Mouse (Mus musculus) effector memory CD4-positive, alpha-beta T cell, adult 5 months (primary cell): ENCODE results near the gene Znrd1. TPM values are rescaled to one million over a fixed set of nuclear protein-coding genes. Genes with fewer than 3 reads are reported as not detected.

Experiments used
- polyA plus RNA-seq: library from polyadenylated mRNA; unstranded; fragments of 100-300 nt; shearing (Covaris generic); gene quantifications from one replicate; pipeline ENCODE4 v1.2.1, GENCODE M21; 2017

Znrd1 gene
- polyA plus RNA-seq: 133 TPM

DNA sequence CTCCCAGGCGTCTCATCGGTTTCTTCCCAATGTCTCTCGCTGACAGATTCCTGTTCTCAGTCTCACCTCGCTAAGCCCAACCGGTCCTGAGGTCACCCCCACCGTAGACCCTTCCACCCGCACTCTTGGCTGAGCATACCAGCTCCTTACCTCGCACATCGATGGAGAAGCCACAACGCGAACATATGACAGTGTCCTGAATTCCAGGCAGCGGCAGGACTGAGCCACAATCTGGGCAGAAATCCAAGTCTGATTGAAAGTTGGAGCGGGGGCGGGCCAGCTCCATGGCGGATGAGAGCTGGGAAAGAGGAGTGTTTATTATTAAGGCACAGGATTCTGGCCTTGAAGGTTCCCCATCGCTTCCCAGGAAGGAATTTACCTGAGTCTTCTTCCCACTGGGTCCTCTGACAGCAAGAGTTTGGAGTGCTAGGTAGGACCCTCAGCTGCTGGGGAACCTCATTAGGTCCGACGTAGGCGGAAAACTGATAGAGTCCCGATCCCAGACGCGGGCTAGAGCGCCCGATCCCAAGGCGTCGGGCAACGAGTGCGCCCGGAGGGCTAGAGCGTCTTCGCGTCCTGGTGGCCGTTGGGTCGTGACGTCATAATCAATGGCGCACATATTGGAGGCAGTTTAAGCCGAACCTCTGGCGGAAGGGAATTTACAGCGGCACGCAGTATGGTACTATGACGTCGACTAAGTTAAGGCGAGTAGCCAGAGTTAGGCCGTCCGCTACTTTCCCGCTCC lies at the start of gene Znrd1, which contains the start of gene Znrd1as:
Gene Znrd1 (minus strand): TSS at position 561 of the 745 bp plus-strand sequence.
Gene Znrd1as (plus strand): TSS at position 594 of the 745 bp plus-strand sequence.

DNA sequence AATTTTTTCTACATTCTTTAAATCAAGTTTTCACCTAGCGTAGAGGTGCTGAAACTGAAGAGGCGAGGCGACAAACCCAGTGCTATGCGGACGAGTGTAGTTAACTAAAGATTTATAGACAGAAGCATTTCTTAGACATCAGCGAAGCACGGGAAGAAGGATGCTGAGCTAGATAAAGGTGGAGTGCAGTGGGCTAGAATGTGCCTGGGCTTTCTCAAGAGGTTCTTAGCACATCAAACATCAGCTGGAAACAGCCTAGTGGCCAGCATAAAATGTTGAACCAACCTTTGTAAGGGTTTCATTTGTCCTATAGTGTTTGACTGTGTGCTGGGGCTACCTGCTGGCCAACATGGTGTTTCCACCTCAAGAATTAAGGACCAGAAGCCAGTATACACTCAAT lies 42.5 kb upstream of the Znrd1 start, which contains the start of gene Zfp57:
Gene Zfp57 (plus strand): TSS at position 301 of the 400 bp plus-strand sequence.

DNA sequence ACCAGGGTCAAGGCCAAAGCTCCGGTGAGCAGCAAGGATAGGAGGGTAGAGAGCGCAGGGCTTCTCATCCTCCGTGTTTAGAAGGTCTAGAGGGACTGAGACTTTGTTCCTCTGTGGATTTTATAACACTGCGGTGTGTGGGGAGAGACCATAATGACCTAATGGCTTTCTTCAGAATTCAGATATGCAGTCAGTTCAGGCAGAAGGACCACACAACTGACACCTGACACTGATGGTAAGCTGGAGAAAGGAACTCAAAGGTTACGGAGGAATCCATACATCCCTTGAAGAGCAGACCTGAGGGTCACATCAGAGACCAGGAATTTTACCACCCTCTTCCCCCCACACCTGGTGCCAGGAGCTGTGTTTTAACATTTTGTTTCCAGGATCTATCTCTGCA lies 31.1 kb upstream of the Znrd1 start, which contains the start of gene H2-M5:
Gene H2-M5 (minus strand): TSS at position 101 of the 400 bp plus-strand sequence.

DNA sequence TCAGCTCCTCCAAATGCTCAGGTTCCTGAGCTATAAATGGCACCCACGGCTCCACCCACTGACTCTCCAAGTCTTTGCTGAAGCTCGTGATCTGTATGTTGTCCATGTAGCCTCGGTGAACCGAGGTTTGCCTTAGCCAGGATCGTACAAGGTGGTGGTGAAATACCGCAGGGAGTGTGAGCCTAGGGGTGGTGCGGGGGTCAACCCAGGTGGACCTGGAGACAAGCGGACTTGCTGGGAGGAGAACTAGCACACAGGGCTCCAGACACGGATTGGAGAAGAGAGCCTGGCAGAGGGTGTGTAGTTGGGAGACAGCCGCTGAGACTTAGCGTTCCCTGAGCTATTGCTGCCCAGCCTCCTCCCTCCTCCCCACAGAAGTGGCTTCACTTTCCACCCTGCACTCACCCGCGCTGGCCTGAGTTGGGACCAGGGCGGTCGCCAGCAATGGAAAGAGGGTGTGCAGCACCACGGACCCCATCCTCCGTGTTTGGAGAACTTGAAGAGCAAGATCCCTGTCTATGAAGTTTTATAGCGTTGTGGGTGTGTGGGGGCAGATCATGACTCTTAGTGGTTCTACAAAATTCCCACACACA lies 23.0 kb upstream of the Znrd1 start, which contains the start of gene 2410137M14Rik:
Gene 2410137M14Rik (minus strand): TSS at position 17 of the 593 bp plus-strand sequence.

DNA sequence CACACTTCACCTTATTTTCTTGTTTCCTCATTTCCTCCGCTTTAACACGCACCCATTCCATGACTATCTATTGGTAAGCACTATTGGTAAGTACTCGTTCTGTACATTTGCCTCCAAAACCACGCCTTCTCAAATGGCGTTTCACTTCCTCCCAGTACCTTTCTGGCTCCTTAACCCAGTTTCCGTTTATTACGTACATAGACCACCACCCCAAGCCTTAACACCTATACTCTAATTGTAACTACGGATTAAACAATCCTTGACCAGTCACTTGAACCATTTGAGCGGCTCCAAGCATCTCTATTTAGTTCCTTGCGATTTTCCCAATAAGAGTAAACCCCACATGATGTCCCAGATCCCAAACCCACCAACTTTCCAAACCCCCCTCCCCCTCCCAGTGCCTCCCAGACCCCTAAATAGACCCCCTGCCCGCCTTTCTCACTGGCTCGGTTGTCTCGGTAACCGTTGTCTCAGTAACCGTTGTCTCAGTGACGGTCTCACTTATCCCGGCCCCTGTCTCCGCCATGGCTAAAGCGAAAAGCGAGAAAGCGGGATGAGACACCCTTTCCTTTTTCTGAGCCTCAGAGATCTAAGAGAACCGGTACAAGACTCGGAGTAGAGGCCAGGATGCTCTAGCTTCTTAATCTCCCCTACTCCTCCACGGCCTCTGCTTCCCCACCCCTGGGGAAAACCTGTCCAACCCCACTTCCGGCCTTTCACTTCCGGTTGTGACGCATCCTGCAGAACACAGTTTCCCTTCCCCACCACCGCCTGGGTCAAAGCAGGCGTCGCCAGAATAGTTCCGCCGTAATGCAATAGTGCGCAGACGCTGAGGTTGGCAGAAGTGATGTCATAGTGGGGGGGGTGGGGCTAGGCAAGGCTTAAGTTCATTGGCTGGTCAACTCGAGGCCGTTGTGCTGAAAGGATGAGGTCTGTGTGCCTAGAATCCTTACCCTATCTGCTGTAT lies 7.1 kb downstream of the Znrd1 start, which contains the start of gene Ppp1r11:
Gene Ppp1r11 (minus strand): TSS at position 761 of the 967 bp plus-strand sequence.

DNA sequence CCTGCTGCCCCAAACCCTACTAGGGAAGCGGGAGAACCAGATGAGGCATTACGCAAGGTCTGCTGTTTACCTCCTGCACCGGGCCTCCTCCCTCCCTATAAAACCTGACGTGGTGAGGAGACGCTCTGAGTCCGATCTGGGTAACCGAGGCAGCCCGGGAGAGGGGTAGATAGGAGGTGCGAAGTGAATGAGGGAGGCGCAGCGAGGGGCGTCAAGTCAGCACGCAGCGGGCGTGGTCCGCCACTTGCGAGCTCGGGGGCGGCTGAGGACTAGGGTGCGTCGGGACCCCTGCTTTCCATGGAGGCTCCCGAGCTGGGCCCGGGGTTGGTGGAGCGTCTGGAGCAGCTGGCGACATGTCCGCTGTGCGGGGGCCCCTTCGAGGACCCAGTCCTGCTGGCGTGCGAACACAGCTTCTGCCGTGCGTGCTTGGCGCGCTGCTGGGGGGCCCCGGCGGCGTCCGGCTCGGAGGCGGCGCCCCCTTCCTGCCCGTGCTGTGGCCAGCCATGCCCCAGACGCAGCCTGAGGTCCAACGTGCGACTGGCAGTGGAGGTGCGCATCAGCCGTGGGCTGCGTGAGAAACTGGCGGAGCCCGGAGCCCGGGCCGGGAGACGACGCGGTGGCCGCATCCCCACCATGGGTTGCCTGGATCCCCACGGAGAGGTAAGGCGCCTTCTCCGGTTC lies 15.4 kb downstream of the Znrd1 start, which contains the start of gene Rnf39:
Gene Rnf39 (plus strand): TSS at position 128 of the 681 bp plus-strand sequence.

Other genes with a start within 250 kb of the Znrd1 start
- gene H2-M10.5, start 185.6 kb downstream of the Znrd1 start, polyA plus RNA-seq: not detected
- not detected for gene H2-M10.6, start 146.4 kb downstream of the Znrd1 start, polyA plus RNA-seq
- 118 TPM for gene Trim26, start 121.4 kb downstream of the Znrd1 start, polyA plus RNA-seq
- gene Trim15, start 91.3 kb downstream of the Znrd1 start, polyA plus RNA-seq: not detected
- gene Trim10, start 89.0 kb downstream of the Znrd1 start, polyA plus RNA-seq: not detected
- gene Trim40, start 68.4 kb downstream of the Znrd1 start, polyA plus RNA-seq: not detected
- gene Trim31, start 60.4 kb downstream of the Znrd1 start, polyA plus RNA-seq: not detected
- gene Rnf39, start 15.6 kb downstream of the Znrd1 start, polyA plus RNA-seq: 0.86 TPM
- gene Ppp1r11, start 6.8 kb downstream of the Znrd1 start, polyA plus RNA-seq: 243 TPM
- 2.6 TPM for gene Znrd1as, start within 50 bp of the Znrd1 start, polyA plus RNA-seq
- gene 2410137M14Rik, start 22.7 kb upstream of the Znrd1 start, polyA plus RNA-seq: not detected
- gene H2-M5, start 31.0 kb upstream of the Znrd1 start, polyA plus RNA-seq: not detected
- gene Zfp57, start 42.6 kb upstream of the Znrd1 start, polyA plus RNA-seq: not detected
- not detected for gene Mog, start 64.8 kb upstream of the Znrd1 start, polyA plus RNA-seq
- gene Gabbr1, start 87.4 kb upstream of the Znrd1 start, polyA plus RNA-seq: 14.8 TPM
- gene Olfr90, start 129.9 kb upstream of the Znrd1 start, polyA plus RNA-seq: not detected
- gene Olfr91, start 139.7 kb upstream of the Znrd1 start, polyA plus RNA-seq: not detected
- not detected for gene Olfr92, start 161.5 kb upstream of the Znrd1 start, polyA plus RNA-seq
- not detected for gene Olfr93, start 202.9 kb upstream of the Znrd1 start, polyA plus RNA-seq
- gene Ubd, start 235.3 kb upstream of the Znrd1 start, polyA plus RNA-seq: not detected
- not detected for gene Olfr94, start 242.4 kb upstream of the Znrd1 start, polyA plus RNA-seq